Mouse (Mus musculus) forebrain, embryonic 13.5 days (tissue): ENCODE measurements around the gene Adgrb2. TPM values are rescaled to one million over a fixed set of nuclear protein-coding genes. Genes with fewer than 3 reads are reported as not detected.

Source experiments
- ATAC-seq: fragments of 200-750 bp; cut with Nextera tagmentation; 2 replicates; pipeline ENCODE4 v1.8.0; 2017
- H3K27ac ChIP-seq: fragments of 300-500 bp; sonication (generic); 2 replicates; pipeline ENCODE4 v1.5.1; 2015; ENCODE audit warnings: inconsistent platforms, mild to moderate bottlenecking, moderate library complexity
- H3K27me3 ChIP-seq: fragments of 300-500 bp; sonication (generic); 2 replicates; pipeline ENCODE4 v1.6.1; 2015; ENCODE audit warnings: mild to moderate bottlenecking, inconsistent platforms
- H3K36me3 ChIP-seq: fragments of 300-500 bp; sonication (generic); 2 replicates; pipeline ENCODE4 v1.6.1; 2015; ENCODE audit warnings: mild to moderate bottlenecking, inconsistent platforms; ENCODE audit not compliant: poor library complexity, severe bottlenecking
- H3K4me1 ChIP-seq: fragments of 300-500 bp; sonication (generic); 2 replicates; pipeline ENCODE4 v1.6.1; 2015; ENCODE audit warnings: inconsistent platforms
- H3K4me2 ChIP-seq: fragments of 300-500 bp; sonication (generic); 2 replicates; pipeline ENCODE4 v1.6.1; 2015; ENCODE audit warnings: inconsistent platforms, mild to moderate bottlenecking, moderate library complexity
- H3K4me3 ChIP-seq: fragments of 300-500 bp; sonication (generic); 2 replicates; pipeline ENCODE4 v1.5.1; 2015; ENCODE audit warnings: mild to moderate bottlenecking, inconsistent platforms
- H3K9ac ChIP-seq: fragments of 300-500 bp; sonication (generic); 2 replicates; pipeline ENCODE4 v1.6.1; 2015; ENCODE audit warnings: mild to moderate bottlenecking, inconsistent platforms
- H3K9me3 ChIP-seq: fragments of 300-500 bp; sonication (generic); replicated peaks from 2 replicates; pipeline ENCODE4 v1.6.1; 2016; ENCODE audit warnings: inconsistent platforms
- WGBS: fragments of 180-500 bp; shearing (Covaris S2); methylation state at CpG from one replicate; pipeline ENCODE4 v1.1.7; 2015; 5-methylcytosine and 5-hydroxymethylcytosine counted together
- polyA plus RNA-seq: library from polyadenylated mRNA; unstranded; fragments of >200 nt; fragmentation: Nextera tagmentation; extraction: Ambion mirVana; gene quantifications from 2 replicates; pipeline ENCODE4 v1.2.1, GENCODE M21; 2015

The Adgrb2 gene
- polyA plus RNA-seq, 1 experiment from 2014 or later, result 6.4 TPM

- ATAC-seq, result peak; percentile 22; the same call in 1 of the 2 replicates
- H3K27me3 ChIP-seq, result peaks cover 32% of the 10 kb centered on the region
- H3K4me1 ChIP-seq, result peaks cover 29% of the 10 kb centered on the region
- WGBS, result 14% methylated on average over 23 of the region's 23 CpGs
- no peak overlapping the region for H3K4me2 ChIP-seq
- H3K9me3 ChIP-seq, result no peaks in the 10 kb centered on the region
- H3K27ac ChIP-seq, result no peak overlapping the region
- no peak overlapping the region for H3K4me3 ChIP-seq
- H3K36me3 ChIP-seq, result no peaks in the 10 kb centered on the region
- H3K9ac ChIP-seq, result no peak overlapping the region
These were observed 52.1 kb downstream of the Adgrb2 start for GRCm38 (mm10) chr4:130036573-130037401.

- no peaks in the 10 kb centered on the region for H3K9me3 ChIP-seq
- no peak for ATAC-seq
- H3K4me2 ChIP-seq, result no peak overlapping the region
- H3K4me3 ChIP-seq, result no peak overlapping the region
- peaks cover 31% of the 10 kb centered on the region for H3K4me1 ChIP-seq
- no peaks in the 10 kb centered on the region for H3K36me3 ChIP-seq
- no peak overlapping the region for H3K27ac ChIP-seq
- 49% methylated on average over 5 of the region's 5 CpGs for WGBS
- H3K27me3 ChIP-seq, result peaks cover 23% of the 10 kb centered on the region
- H3K9ac ChIP-seq, result no peak overlapping the region
These were observed 54.7 kb downstream of the Adgrb2 start for GRCm38 (mm10) chr4:130039351-130039750.

DNA sequence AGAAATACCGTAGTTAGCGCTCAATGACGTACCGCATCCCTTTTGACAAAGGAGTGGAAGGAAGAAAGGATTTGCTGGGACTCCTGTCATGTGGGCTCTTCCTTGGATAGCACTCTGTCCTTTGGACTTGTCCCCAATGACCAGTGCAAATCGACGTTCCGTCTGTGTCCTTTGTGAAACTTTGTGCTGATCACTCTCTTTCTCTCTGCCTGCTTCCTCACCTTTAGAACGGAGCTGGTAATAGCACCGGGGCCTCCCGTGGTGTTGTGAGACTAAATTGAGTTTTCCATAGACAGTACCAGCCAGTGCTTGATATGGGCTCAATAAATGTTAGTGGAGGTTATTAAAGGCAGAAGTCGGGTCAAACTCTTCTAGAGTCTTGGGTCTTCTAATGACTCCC is 56.4 kb downstream of the Adgrb2 start:
- Histone ChIP-seq H3K27ac (no peak overlapping the region), H3K4me2 (no peak overlapping the region), H3K4me1 (peaks cover 26% of the 10 kb centered on the region), H3K27me3 (peaks cover 29% of the 10 kb centered on the region; the same call in 1 of the 2 replicates), H3K4me3 (no peak overlapping the region), H3K9ac (no peak overlapping the region), H3K36me3 (no peaks in the 10 kb centered on the region), H3K9me3 (no peaks in the 10 kb centered on the region)
- ATAC-seq, result no peak
- 89% methylated on average over 11 of the region's 11 CpGs for WGBS

- ATAC-seq, result peak; percentile 44; the same call in 1 of the 2 replicates
- Histone ChIP-seq H3K36me3 (no peaks in the 10 kb centered on the region), H3K4me3 (no peak overlapping the region), H3K9me3 (no peaks in the 10 kb centered on the region), H3K27me3 (peaks cover 25% of the 10 kb centered on the region), H3K9ac (no peak overlapping the region), H3K27ac (no peak overlapping the region), H3K4me1 (peaks cover 28% of the 10 kb centered on the region), H3K4me2 (no peak overlapping the region)
- WGBS, result 53% methylated on average over 9 of the region's 9 CpGs
These were observed 59.5 kb downstream of the Adgrb2 start for GRCm38 (mm10) chr4:130044211-130044610.

GRCm38 (mm10) chr4:130045609-130046008 is 60.9 kb downstream of the Adgrb2 start:
- 23% methylated on average over 14 of the region's 14 CpGs for WGBS
- H3K27me3 ChIP-seq, result peaks cover 27% of the 10 kb centered on the region
- ATAC-seq, result no peak
- H3K9ac ChIP-seq, result no peak overlapping the region
- no peaks in the 10 kb centered on the region for H3K36me3 ChIP-seq
- H3K9me3 ChIP-seq, result no peaks in the 10 kb centered on the region
- H3K4me3 ChIP-seq, result no peak overlapping the region
- no peak overlapping the region for H3K4me2 ChIP-seq
- H3K27ac ChIP-seq, result no peak overlapping the region
- peaks cover 32% of the 10 kb centered on the region for H3K4me1 ChIP-seq

DNA sequence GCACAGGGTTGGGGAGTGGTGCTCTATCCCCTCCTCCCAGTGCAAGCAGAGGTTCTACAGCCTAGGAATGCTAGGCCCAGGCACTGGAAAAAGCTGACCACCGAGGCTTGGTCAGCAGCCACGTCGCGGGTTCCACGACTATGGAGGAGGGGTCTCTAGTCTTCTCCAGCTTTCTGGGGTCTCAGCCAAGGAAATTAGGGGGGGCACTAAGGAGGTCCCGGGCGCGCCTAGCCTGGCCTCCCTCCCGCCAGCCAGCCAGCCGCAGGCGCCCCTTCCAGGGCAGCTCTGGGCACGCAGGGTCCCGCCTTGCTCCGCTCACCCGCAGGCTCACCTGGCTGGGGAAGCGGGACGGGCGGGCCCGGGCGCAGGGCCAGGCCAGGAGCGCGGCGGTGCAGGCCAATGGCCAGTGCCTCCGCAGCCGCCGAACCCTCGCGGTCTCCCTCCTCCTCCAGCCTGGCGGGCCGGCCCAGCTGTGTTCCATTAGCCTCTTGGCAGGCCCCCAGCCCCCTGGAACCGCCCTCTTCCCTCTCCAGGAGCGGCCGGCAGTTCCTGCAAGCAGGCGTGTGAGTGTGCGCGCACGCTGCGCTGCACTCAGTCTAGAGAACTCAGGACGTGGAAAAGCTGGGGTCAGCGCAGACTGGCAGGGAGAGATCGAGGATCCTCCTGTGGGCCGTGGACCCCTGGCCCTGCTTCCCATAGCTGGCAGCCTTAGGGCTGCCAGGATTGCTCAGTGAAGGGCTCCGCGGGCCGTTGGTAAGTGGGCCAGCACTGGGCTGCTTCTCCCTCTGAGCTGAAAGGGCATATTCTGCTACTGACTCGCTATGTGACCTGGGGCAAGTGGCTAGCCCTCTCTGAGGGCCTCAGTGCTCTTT is 62.9 kb downstream of the Adgrb2 start, which contains the start of gene Col16a1:
TSS of gene Col16a1 (plus strand) at position 510 of the 872 bp plus-strand sequence.
- Histone ChIP-seq H3K9ac (peak within 1 kb of the TSS; percentile 60), H3K27me3 (peaks cover 27% of the 10 kb centered on the region), H3K4me3 (peak within 1 kb of the TSS; percentile 44), H3K9me3 (no peaks in the 10 kb centered on the region), H3K36me3 (no peaks in the 10 kb centered on the region), H3K4me2 (peak within 1 kb of the TSS; percentile 82), H3K27ac (peak within 1 kb of the TSS; percentile 32), H3K4me1 (peaks cover 32% of the 10 kb centered on the region)
- WGBS, result 2% methylated on average over 46 of the region's 46 CpGs
- ATAC-seq, result peak; percentile 76

- ATAC-seq, result peak; percentile 15
These were observed 63.5 kb downstream of the Adgrb2 start for GRCm38 (mm10) chr4:130048203-130048479.

DNA sequence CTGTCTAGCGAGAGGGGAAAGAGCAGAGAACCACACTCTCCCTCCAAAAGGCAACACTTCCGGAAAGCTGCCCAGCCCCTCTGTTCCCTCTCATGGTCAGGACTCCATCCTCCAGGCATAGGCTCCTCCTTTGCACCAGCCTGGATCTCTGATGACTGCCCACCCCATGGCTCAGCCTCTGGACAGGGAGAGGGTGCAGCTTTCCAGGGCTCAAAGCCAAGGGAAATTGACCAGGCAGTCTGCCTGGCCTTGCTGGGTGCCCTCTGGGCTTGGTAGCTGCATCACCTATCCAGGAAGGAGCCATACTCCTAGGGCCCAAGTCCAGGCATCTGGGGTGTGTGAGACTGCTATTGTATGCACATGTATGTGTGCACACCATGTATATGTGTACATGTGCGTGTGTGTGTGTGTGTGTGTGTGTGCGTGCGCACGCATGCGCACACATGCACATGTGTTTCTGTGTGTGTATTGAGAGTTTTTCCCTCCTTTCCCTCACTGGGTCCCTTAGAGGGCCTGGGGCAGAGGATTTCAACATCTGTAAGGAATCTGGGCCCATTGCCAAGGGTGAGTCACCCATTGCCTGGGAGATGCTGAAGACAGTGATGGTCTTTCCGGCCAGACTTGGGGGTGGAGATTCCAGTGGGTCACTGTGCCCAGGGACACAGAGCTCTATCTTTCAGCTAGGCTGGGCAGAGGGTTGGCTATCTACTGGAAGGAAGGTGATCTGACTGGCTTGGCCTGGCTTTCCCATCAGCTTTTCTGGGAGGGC is 65.6 kb downstream of the Adgrb2 start:
- H3K4me1 ChIP-seq, result peaks cover 34% of the 10 kb centered on the region
- no peak for ATAC-seq
- no peak overlapping the region for H3K4me3 ChIP-seq
- H3K4me2 ChIP-seq, result no peak overlapping the region
- H3K27me3 ChIP-seq, result peaks cover 25% of the 10 kb centered on the region
- 77% methylated on average over 8 of the region's 8 CpGs for WGBS
- H3K9ac ChIP-seq, result no peak overlapping the region
- no peak overlapping the region for H3K27ac ChIP-seq
- H3K9me3 ChIP-seq, result no peaks in the 10 kb centered on the region
- H3K36me3 ChIP-seq, result no peaks in the 10 kb centered on the region

More at GRCm38 (mm10) chr4:130048203-130048479, 63.5 kb downstream of the Adgrb2 start:
- Histone ChIP-seq H3K4me2 (peak overlapping the region; percentile 82), H3K9ac (peak overlapping the region; percentile 60; the same call in 1 of the 2 replicates), H3K4me3 (peak overlapping the region; percentile 44), H3K9me3 (no peaks in the 10 kb centered on the region), H3K36me3 (no peaks in the 10 kb centered on the region), H3K27ac (peak overlapping the region; percentile 32), H3K27me3 (peaks cover 27% of the 10 kb centered on the region), H3K4me1 (peaks cover 32% of the 10 kb centered on the region)
- WGBS, result 50% methylated on average over 4 of the region's 4 CpGs

- Histone ChIP-seq H3K36me3 (no peaks in the 10 kb centered on the region), H3K4me1 (peaks cover 47% of the 10 kb centered on the region), H3K9ac (no peak overlapping the region), H3K4me2 (no peak overlapping the region), H3K27ac (no peak overlapping the region), H3K4me3 (no peak overlapping the region), H3K9me3 (no peaks in the 10 kb centered on the region), H3K27me3 (peaks cover 9% of the 10 kb centered on the region; the same call in 1 of the 2 replicates)
- 93% methylated on average over 3 of the region's 3 CpGs for WGBS
- no peak for ATAC-seq
These were observed 67.6 kb downstream of the Adgrb2 start for GRCm38 (mm10) chr4:130052283-130052682.

DNA sequence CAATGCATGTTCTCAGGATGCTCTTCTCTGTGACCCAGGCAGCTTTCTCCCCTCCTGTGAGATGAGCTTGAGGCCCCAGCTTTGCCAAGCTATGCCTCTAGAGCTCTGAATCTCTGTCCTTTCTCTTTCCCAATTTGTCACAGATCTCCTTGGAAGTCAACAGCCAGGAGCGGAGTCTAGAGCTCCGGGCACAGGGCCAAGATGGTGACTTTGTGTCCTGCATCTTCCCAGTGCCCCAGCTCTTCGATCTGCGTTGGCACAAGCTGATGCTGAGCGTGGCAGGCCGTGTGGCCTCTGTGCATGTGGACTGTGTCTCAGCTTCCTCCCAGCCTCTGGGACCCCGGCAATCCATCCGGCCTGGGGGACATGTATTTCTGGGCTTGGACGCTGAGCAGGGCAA is 68.4 kb downstream of the Adgrb2 start:
- Histone ChIP-seq H3K27ac (no peak overlapping the region), H3K9me3 (no peaks in the 10 kb centered on the region), H3K4me2 (no peak overlapping the region), H3K27me3 (peaks cover 9% of the 10 kb centered on the region; the same call in 1 of the 2 replicates), H3K36me3 (no peaks in the 10 kb centered on the region), H3K4me3 (no peak overlapping the region), H3K9ac (no peak overlapping the region), H3K4me1 (peaks cover 41% of the 10 kb centered on the region)
- ATAC-seq, result no peak
- WGBS, result 92% methylated on average over 9 of the region's 9 CpGs

DNA sequence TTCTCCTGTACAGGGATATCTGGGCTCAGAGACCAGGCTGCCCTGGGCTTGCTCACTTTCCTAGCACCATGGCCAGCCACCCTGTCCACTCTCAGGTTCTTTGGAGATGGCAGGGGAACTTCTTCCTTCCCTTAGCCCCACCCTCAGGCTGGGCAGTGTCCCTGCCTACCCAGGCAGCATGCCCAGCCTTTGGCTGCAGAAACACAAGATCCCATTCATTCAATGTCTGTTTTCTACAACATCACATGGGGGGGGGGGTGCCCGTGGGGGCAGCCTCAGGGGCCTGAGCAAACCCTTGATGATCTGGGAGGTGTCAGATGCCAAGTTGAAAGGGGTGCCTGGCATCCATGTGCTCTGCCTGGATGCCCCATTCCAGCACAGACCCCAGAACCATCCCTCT is 70.1 kb downstream of the Adgrb2 start:
- Histone ChIP-seq H3K36me3 (no peaks in the 10 kb centered on the region), H3K4me3 (no peak overlapping the region), H3K4me2 (no peak overlapping the region), H3K27ac (no peak overlapping the region), H3K9me3 (no peaks in the 10 kb centered on the region), H3K4me1 (peaks cover 39% of the 10 kb centered on the region), H3K9ac (no peak overlapping the region), H3K27me3 (no peaks in the 10 kb centered on the region; the same call in 1 of the 2 replicates)
- ATAC-seq, result peak; percentile 24; the same call in 1 of the 2 replicates
- WGBS, result 58% methylated on average over 1 of the region's 1 CpGs
